Mouse (Mus musculus): ENCODE data around the gene Fv1. TPM values are rescaled to one million over a fixed set of nuclear protein-coding genes. Genes with fewer than 3 reads are reported as not detected.
"Not testable (repeated sequence)": the region's sequence is repeated elsewhere in the genome, so short reads cannot be mapped to it uniquely, and the experiment has no call there.

The Fv1 gene
- total RNA-seq (2017) = 18.2 and 19.9 TPM in 2 replicates

- ATAC-seq (replicated peaks in 1 of 2; ENCODE audit: insufficient read depth in 1 of 2, low FRiP score in 2 of 2, low TSS enrichment in 1 of 2, low read depth in 1 of 2, poor library complexity in 2 of 2, severe bottlenecking in 2 of 2) = peak; percentile 94 to 97
These were observed at the start of gene Fv1, which contains the start of gene Miip for GRCm38 (mm10) chr4:147868450-147869031. Gene Fv1 (plus strand): TSS chr4:147868979. Gene Miip (minus strand): TSS chr4:147868816.

DNA sequence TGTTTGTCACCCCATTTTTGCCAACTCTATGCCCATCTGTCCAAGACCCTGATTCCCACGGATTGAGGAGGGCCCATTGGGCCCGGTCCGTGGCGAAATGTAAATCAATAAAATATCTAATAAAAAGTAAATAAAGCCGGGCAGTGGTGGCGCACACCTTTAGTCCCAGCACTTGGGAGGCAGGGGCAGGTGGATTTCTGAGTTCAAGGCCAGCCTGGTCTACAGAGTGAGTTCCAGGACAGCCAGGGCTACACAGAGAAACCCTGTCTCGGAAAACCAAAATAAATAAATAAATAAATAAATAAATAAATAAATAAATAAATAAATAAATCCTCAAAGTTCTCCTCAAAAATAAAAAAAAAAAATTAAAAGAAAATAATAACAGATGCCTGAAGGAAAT is 49.1 kb upstream of the Fv1 start:
- not testable (repeated sequence) for ATAC-seq (replicated peaks in 1 of 2; ENCODE audit: insufficient read depth in 1 of 2, low FRiP score in 2 of 2, low TSS enrichment in 1 of 2, low read depth in 1 of 2, poor library complexity in 2 of 2, severe bottlenecking in 2 of 2)

GRCm38 (mm10) chr4:147821414-147821813 is 47.4 kb upstream of the Fv1 start:
- 0 out of 4 replicates have a peak, but pooled peaks of 1 of the 2 experiments have one; percentile 51 for ATAC-seq (replicated peaks in 1 of 2; ENCODE audit: insufficient read depth in 1 of 2, low FRiP score in 2 of 2, low TSS enrichment in 1 of 2, low read depth in 1 of 2, poor library complexity in 2 of 2, severe bottlenecking in 2 of 2)

- no peak for ATAC-seq (replicated peaks in 1 of 2; ENCODE audit: insufficient read depth in 1 of 2, low FRiP score in 2 of 2, low TSS enrichment in 1 of 2, low read depth in 1 of 2, poor library complexity in 2 of 2, severe bottlenecking in 2 of 2)
These were observed 44.4 kb upstream of the Fv1 start for GRCm38 (mm10) chr4:147824389-147824788.

- not testable (repeated sequence) for ATAC-seq (replicated peaks in 1 of 2; ENCODE audit: insufficient read depth in 1 of 2, low FRiP score in 2 of 2, low TSS enrichment in 1 of 2, low read depth in 1 of 2, poor library complexity in 2 of 2, severe bottlenecking in 2 of 2)
These were observed 29.5 kb upstream of the Fv1 start for GRCm38 (mm10) chr4:147839282-147839681.

DNA sequence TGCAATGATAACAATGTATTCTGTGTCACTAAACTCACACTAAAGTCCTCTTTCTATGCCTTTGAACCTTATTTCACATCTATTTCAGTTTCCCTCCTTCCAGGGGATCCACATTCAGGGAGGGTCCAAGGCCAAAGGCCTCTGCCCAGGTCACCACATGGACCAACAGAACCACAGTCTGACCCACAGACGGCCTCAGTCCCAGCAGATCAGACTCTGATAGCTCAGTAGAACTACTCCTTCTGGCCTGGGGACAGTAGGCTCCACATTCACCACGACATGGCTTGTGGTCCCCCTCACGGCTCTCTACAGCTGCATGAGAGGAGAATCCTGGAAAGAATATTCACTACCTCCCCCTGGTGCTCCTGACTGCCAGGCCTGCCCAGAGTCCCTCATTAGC is 25.9 kb upstream of the Fv1 start:
- no peak for ATAC-seq (replicated peaks in 1 of 2; ENCODE audit: insufficient read depth in 1 of 2, low FRiP score in 2 of 2, low TSS enrichment in 1 of 2, low read depth in 1 of 2, poor library complexity in 2 of 2, severe bottlenecking in 2 of 2)

- ATAC-seq (replicated peaks in 1 of 2; ENCODE audit: insufficient read depth in 1 of 2, low FRiP score in 2 of 2, low TSS enrichment in 1 of 2, low read depth in 1 of 2, poor library complexity in 2 of 2, severe bottlenecking in 2 of 2) = peak; percentile 89 to 94
These were observed 20.9 kb upstream of the Fv1 start, which contains the start of gene Zfp933 for GRCm38 (mm10) chr4:147847614-147848583. Gene Zfp933 (minus strand): TSS chr4:147848366.

- ATAC-seq (replicated peaks in 1 of 2; ENCODE audit: insufficient read depth in 1 of 2, low FRiP score in 2 of 2, low TSS enrichment in 1 of 2, low read depth in 1 of 2, poor library complexity in 2 of 2, severe bottlenecking in 2 of 2) = peak; percentile 46 to 65
These were observed 20.2 kb upstream of the Fv1 start for GRCm38 (mm10) chr4:147848584-147848991.

DNA sequence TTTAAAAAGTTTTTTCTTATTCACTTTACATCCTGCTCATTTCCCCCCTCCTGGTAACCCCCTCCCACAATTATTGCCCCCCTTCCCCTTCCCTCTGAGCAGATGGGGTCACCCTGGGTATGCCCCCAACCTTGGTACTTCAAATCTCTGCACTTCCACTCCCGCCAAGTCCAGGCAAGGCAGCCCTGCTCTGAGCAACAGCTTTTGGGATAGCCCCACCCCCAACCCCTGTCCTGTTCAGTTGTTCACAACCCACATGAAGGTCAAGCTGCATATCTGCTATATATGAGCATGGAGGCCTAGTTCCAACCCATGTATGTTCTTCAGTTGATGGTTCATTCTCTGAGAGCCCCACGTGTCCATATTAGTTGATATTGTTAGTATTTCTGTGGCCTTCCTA is 18.0 kb upstream of the Fv1 start:
- ATAC-seq (replicated peaks in 1 of 2; ENCODE audit: insufficient read depth in 1 of 2, low FRiP score in 2 of 2, low TSS enrichment in 1 of 2, low read depth in 1 of 2, poor library complexity in 2 of 2, severe bottlenecking in 2 of 2) = no peak

- no peak for ATAC-seq (replicated peaks in 1 of 2; ENCODE audit: insufficient read depth in 1 of 2, low FRiP score in 2 of 2, low TSS enrichment in 1 of 2, low read depth in 1 of 2, poor library complexity in 2 of 2, severe bottlenecking in 2 of 2)
These were observed 6.7 kb upstream of the Fv1 start for GRCm38 (mm10) chr4:147862051-147862450.

DNA sequence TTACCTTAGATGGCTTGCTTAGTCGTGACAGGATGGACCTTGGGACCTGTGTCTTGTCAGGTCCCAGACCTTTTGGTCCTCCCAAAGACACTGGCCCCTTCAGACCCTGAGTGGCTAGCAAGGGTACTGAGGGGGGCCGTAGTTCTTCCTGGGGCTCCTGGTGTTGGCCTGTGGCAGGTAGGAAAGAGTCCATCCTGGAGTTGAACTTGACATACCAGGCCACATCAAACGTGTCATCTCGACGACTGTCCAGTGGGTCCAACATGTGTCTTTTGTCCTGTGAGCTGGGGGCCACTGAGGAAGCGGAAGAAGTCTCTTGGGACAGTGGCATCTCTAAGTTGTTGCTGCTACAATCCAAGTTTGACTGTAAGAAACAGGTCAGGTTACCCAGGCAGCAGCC is 3.1 kb upstream of the Fv1 start:
- ATAC-seq (replicated peaks in 1 of 2; ENCODE audit: insufficient read depth in 1 of 2, low FRiP score in 2 of 2, low TSS enrichment in 1 of 2, low read depth in 1 of 2, poor library complexity in 2 of 2, severe bottlenecking in 2 of 2) = no peak

DNA sequence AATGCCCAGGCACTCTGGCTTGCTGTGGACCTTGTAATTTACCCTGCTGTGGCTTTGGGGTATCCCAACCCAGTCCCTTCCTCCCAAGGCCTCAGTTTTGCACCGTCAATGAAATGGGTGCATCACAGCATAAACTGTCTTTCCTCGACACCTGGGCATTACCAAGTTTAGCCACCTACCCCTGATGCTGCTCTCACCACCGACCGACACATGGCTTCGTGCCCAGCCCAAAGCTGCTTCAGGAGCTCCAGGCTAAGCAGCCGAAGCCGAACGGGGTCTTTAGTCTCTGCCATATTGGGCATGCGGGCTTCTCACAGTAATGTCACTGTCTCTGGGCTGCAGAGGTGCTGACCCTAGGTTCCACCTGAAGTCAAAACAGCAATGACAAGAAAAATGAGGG is 2.7 kb upstream of the Fv1 start:
- no peak for ATAC-seq (replicated peaks in 1 of 2; ENCODE audit: insufficient read depth in 1 of 2, low FRiP score in 2 of 2, low TSS enrichment in 1 of 2, low read depth in 1 of 2, poor library complexity in 2 of 2, severe bottlenecking in 2 of 2)

DNA sequence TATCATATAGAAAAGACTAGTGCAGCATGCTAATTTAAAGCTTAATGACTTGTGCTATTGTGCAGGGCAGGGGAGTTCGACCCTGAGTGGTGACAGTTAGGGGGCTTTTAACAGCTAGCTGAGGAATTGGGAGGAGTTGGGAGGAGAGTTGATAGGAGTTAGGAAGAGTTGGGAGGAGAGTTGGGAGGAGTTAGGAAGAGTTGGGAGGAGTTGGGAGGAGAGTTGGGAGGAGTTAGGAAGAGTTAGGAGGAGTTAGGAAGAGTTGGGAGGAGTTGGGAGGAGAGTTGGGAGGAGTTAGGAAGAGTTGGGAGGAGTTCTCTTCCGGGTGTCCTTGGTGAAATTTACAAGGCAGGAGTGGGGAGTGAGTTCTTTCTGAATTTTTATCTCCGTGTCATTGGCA is 2.0 kb upstream of the Fv1 start:
- ATAC-seq (replicated peaks in 1 of 2; ENCODE audit: insufficient read depth in 1 of 2, low FRiP score in 2 of 2, low TSS enrichment in 1 of 2, low read depth in 1 of 2, poor library complexity in 2 of 2, severe bottlenecking in 2 of 2) = not testable (repeated sequence)

DNA sequence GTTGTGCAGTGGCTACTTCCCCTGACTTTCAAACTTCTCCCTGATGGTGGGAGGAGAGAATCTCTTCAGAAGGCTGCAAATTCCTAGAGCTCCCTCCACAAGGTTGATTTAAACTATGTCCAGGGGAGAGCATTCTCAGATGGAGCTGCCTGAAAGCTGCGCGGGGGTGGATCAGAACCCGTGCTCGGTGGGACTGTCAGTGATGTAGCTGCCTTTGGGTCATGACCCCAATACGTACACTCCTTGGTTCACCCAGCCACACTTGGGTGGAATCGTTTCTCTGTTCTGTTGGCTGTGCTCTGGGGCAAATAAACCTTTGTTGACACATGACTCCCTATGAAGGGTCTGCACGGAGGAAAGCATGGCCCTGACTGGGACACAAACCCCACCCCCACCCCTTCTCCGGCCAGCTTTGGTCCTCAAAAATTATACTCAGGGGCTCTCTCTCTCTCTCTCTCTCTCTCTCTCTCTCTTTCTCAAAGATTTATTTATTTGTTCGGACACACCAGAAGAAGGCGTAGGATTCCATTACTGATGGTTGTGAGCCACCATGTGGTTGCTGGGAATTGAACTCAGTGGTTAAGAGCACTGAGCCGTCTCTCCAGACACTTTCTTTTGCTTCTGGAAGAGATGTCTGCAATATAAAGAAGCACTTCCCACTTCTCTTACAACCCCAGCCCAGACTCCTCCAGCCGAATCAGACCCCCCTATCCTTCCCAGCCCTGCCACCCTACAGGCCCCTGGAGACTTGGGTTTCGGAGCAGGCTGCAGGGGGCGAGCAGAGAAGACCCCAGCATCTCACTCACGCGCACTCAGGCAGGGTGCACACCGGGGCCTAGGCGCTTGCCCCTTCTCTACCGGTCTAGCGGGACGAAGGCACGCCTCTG is 973 bp upstream of the Fv1 start:
- peak in 1 of 2 experiments; percentile 24; a peak in 1 of 4 replicates for ATAC-seq (replicated peaks in 1 of 2; ENCODE audit: insufficient read depth in 1 of 2, low FRiP score in 2 of 2, low TSS enrichment in 1 of 2, low read depth in 1 of 2, poor library complexity in 2 of 2, severe bottlenecking in 2 of 2)

DNA sequence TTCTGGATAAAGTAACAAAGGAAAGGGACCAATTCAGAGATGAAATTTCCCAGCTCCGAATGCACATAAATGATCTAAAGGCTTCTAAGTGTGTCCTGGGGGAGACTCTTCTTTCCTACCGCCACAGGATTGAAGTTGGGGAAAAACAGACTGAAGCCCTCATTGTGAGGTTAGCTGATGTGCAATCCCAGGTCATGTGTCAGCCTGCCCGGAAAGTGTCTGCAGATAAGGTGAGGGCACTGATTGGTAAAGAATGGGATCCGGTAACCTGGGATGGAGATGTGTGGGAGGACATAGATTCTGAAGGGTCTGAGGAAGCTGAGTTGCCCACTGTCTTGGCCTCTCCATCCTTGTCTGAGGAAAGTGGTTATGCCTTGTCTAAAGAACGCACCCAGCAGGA is 459 bp downstream of the Fv1 start:
- no peak for ATAC-seq (replicated peaks in 1 of 2; ENCODE audit: insufficient read depth in 1 of 2, low FRiP score in 2 of 2, low TSS enrichment in 1 of 2, low read depth in 1 of 2, poor library complexity in 2 of 2, severe bottlenecking in 2 of 2)

GRCm38 (mm10) chr4:147875852-147876575 is 7.2 kb downstream of the Fv1 start:
- no peak for ATAC-seq (replicated peaks in 1 of 2; ENCODE audit: insufficient read depth in 1 of 2, low FRiP score in 2 of 2, low TSS enrichment in 1 of 2, low read depth in 1 of 2, poor library complexity in 2 of 2, severe bottlenecking in 2 of 2)

DNA sequence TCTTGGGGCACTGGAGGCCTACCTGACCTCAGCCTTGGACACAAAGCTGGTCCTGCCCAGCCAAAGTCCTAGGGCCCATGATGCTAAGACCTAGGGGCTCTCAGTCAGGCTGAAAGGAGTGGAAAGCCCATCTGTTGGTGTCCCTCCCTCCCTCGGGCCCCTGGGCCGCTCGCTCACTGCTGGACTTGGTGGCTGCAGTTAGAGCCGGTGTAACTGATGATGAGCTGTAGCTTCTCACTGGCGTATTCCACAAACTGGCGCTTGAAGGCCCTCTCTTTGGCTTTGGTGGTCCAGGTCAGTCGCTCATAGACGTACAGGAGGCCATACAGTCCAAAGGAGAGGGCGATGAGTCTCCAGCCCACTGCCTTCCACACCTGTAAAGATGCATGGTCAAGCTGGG is 9.8 kb downstream of the Fv1 start:
- ATAC-seq (replicated peaks in 1 of 2; ENCODE audit: insufficient read depth in 1 of 2, low FRiP score in 2 of 2, low TSS enrichment in 1 of 2, low read depth in 1 of 2, poor library complexity in 2 of 2, severe bottlenecking in 2 of 2) = no peak

Measured in hematopoietic stem cell, adult 5-6 weeks (primary cell).